Mouse (Mus musculus) intestine, embryonic 15.5 days (tissue): Measurements from ENCODE around the gene Sirt6. TPM values are rescaled to one million over a fixed set of nuclear protein-coding genes. Genes with fewer than 3 reads are reported as not detected.
"Not testable (repeated sequence)": the region's sequence is repeated elsewhere in the genome, so short reads cannot be mapped to it uniquely, and the experiment has no call there.

Experiments
- ATAC-seq: fragments of 200-750 bp; cut with Nextera tagmentation; 2 replicates; pipeline ENCODE4 v1.8.0; 2017; ENCODE audit warnings: moderate TSS enrichment, moderate library complexity
- H3K27ac ChIP-seq: fragments of 300-500 bp; sonication (generic); 2 replicates; pipeline ENCODE4 v1.5.1; 2015; ENCODE audit warnings: mild to moderate bottlenecking, inconsistent platforms
- H3K27me3 ChIP-seq: fragments of 300-500 bp; sonication (generic); replicated peaks from 2 replicates; pipeline ENCODE4 v1.6.1; 2015; ENCODE audit warnings: inconsistent platforms
- H3K36me3 ChIP-seq: fragments of 300-500 bp; sonication (generic); 2 replicates; pipeline ENCODE4 v1.6.1; 2015; ENCODE audit warnings: inconsistent platforms
- H3K4me1 ChIP-seq: fragments of 300-500 bp; sonication (generic); replicated peaks from 2 replicates; pipeline ENCODE4 v1.6.1; 2015; ENCODE audit warnings: inconsistent platforms
- H3K4me2 ChIP-seq: fragments of 300-500 bp; sonication (generic); replicated peaks from 2 replicates; pipeline ENCODE4 v1.6.1; 2015; ENCODE audit warnings: mild to moderate bottlenecking, inconsistent platforms
- H3K4me3 ChIP-seq: fragments of 300-500 bp; sonication (generic); replicated peaks from 2 replicates; pipeline ENCODE4 v1.5.1; 2015; ENCODE audit warnings: inconsistent platforms
- H3K9ac ChIP-seq: fragments of 300-500 bp; sonication (generic); 2 replicates; pipeline ENCODE4 v1.6.1; 2015; ENCODE audit warnings: inconsistent platforms
- H3K9me3 ChIP-seq: fragments of 300-500 bp; sonication (generic); 2 replicates; pipeline ENCODE4 v1.6.1; 2016; ENCODE audit warnings: inconsistent platforms
- WGBS: fragments of 180-500 bp; shearing (Covaris S2); methylation state at CpG from one replicate; pipeline ENCODE4 v1.1.7; 2015; 5-methylcytosine and 5-hydroxymethylcytosine counted together
- polyA plus RNA-seq: library from polyadenylated mRNA; unstranded; fragments of >200 nt; fragmentation: Nextera tagmentation; extraction: Ambion mirVana; gene quantifications from 2 replicates; pipeline ENCODE4 v1.2.1, GENCODE M21; 2015

The Sirt6 gene
- polyA plus RNA-seq, 1 experiment from 2014 or later = 28.9 TPM

GRCm38 (mm10) chr10:81641978-81642647, 14.5 kb upstream of the Sirt6 start:
- peaks cover 24% of the 10 kb centered on the region for H3K4me1 ChIP-seq
- H3K4me2 ChIP-seq = peak overlapping the region; percentile 91
- H3K4me3 ChIP-seq = peak overlapping the region; percentile 82

DNA sequence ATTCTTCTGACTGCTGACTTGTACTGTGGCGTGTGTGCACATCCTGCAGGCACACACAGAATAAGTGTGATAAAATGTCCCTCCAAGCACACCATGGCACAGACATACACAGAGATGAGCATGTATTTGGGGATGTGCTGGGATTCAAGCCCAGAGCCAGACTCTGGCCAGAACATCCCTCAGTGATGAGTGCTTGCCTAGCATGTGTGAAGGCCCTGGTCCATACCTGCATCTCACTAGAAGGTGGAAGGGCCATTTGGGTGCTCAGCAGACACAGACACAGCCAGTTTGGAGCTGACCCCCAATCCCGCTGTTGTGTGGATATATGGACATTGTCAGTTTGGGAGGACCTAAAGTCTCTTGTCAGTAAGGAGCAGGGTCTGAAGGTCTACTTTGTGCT, 14.0 kb upstream of the Sirt6 start:
- Histone ChIP-seq H3K9ac (no peak overlapping the region), H3K27ac (no peak overlapping the region), H3K4me2 (0 out of 2 replicates have a peak overlapping the region, but pooled peaks have one; percentile 91), H3K27me3 (no peaks in the 10 kb centered on the region), H3K9me3 (no peaks in the 10 kb centered on the region), H3K36me3 (no peaks in the 10 kb centered on the region), H3K4me3 (no peak overlapping the region), H3K4me1 (peaks cover 24% of the 10 kb centered on the region)
- WGBS = 86% methylated on average over 2 of the region's 2 CpGs
- ATAC-seq = no peak

More at GRCm38 (mm10) chr10:81641978-81642647, 14.5 kb upstream of the Sirt6 start:
- no peak for ATAC-seq
- H3K27ac ChIP-seq = no peak overlapping the region
- no peaks in the 10 kb centered on the region for H3K9me3 ChIP-seq
- H3K9ac ChIP-seq = peak overlapping the region; percentile 99
- 72% methylated on average over 8 of the region's 8 CpGs for WGBS
- H3K36me3 ChIP-seq = no peaks in the 10 kb centered on the region
- H3K27me3 ChIP-seq = no peaks in the 10 kb centered on the region

- not testable (repeated sequence) for H3K9ac ChIP-seq, H3K27me3 ChIP-seq, H3K9me3 ChIP-seq, H3K4me3 ChIP-seq, ATAC-seq, H3K36me3 ChIP-seq, H3K27ac ChIP-seq, H3K4me2 ChIP-seq
- peaks cover 24% of the 10 kb centered on the region for H3K4me1 ChIP-seq
- WGBS = 33% methylated on average over 4 of the region's 4 CpGs
These were observed 13.2 kb upstream of the Sirt6 start for GRCm38 (mm10) chr10:81640825-81641224.

DNA sequence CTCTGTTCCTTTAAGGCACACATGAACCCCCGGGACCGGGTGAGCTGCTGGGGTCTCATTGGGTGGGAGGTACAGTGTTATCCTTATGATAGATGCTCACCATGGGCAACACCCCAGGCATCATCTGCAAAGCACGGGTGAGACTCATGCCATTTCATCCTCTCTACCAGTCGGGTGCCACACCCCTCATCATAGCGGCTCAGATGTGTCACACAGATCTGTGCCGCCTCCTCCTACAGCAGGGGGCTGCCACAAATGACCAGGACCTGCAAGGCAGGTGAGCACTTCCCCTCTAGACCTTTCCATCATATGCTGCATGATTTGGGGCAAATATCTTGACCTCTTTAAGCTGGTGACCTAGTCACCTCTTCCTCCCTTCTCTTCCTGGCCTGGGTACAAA, 10.5 kb upstream of the Sirt6 start:
- peaks cover 26% of the 10 kb centered on the region for H3K4me1 ChIP-seq
- no peaks in the 10 kb centered on the region for H3K9me3 ChIP-seq
- ATAC-seq = no peak
- no peaks in the 10 kb centered on the region for H3K36me3 ChIP-seq
- H3K4me3 ChIP-seq = no peak overlapping the region
- no peaks in the 10 kb centered on the region for H3K27me3 ChIP-seq
- H3K4me2 ChIP-seq = no peak overlapping the region
- 76% methylated on average over 6 of the region's 6 CpGs for WGBS
- no peak overlapping the region for H3K9ac ChIP-seq
- H3K27ac ChIP-seq = no peak overlapping the region

DNA sequence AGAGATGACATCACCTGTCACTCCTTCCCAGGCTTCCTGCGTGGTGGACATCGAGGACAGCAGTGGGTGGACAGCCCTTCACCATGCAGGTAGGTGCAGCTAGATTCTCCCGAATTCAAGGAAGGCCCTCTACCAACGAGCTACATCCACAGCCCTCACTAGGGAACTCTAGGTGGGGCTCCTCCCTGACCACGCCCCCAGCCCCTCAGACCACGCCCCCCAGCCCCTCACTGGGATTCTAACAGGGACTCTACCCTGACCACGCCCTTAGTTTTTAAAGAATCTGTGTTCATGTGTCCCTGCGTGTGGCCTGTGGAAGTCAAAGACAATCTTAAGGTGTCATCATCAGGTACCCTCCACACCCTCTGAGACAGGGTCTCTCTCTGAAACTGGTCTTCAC, 8.7 kb upstream of the Sirt6 start:
- H3K9ac ChIP-seq = no peak overlapping the region
- no peaks in the 10 kb centered on the region for H3K9me3 ChIP-seq
- H3K27ac ChIP-seq = no peak overlapping the region
- peaks cover 11% of the 10 kb centered on the region for H3K4me1 ChIP-seq
- no peak for ATAC-seq
- H3K4me2 ChIP-seq = no peak overlapping the region
- no peak overlapping the region for H3K4me3 ChIP-seq
- 22% methylated on average over 8 of the region's 8 CpGs for whole genome bisulfite sequencing
- no peaks in the 10 kb centered on the region for H3K36me3 ChIP-seq
- H3K27me3 ChIP-seq = no peaks in the 10 kb centered on the region

- H3K9ac ChIP-seq = peak overlapping the region; percentile 59
- H3K4me1 ChIP-seq = peaks cover 9% of the 10 kb centered on the region
- no peaks in the 10 kb centered on the region for H3K9me3 ChIP-seq
- H3K27me3 ChIP-seq = no peaks in the 10 kb centered on the region
- peak overlapping the region; percentile 89 for H3K4me2 ChIP-seq
- WGBS = 4% methylated on average over 37 of the region's 37 CpGs
- peak overlapping the region; percentile 64 for H3K27ac ChIP-seq
- peak overlapping the region; percentile 52 for H3K4me3 ChIP-seq
- H3K36me3 ChIP-seq = no peaks in the 10 kb centered on the region
- ATAC-seq = peak; percentile 95
These were observed 5.9 kb upstream of the Sirt6 start for GRCm38 (mm10) chr10:81633253-81634099.

- WGBS = 77% methylated on average over 16 of the region's 16 CpGs
- Histone ChIP-seq H3K27me3 (no peaks in the 10 kb centered on the region), H3K9ac (peak within 1 kb of the TSS; percentile 66), H3K27ac (peak within 1 kb of the TSS; percentile 83), H3K4me1 (peaks cover 15% of the 10 kb centered on the region), H3K4me3 (peak within 1 kb of the TSS; percentile 66), H3K36me3 (peaks cover 4% of the 10 kb centered on the region; the same call in 1 of the 2 replicates), H3K9me3 (no peaks in the 10 kb centered on the region), H3K4me2 (peak within 1 kb of the TSS; percentile 79)
- no peak for ATAC-seq
These were observed 793 bp upstream of the Sirt6 start, which contains the start of gene Ankrd24 for GRCm38 (mm10) chr10:81628390-81628789. TSS of gene Ankrd24 (plus strand) at chr10:81628540.

- Histone ChIP-seq H3K9me3 (no peaks in the 10 kb centered on the region), H3K4me1 (peaks cover 15% of the 10 kb centered on the region), H3K27me3 (no peaks in the 10 kb centered on the region), H3K36me3 (peaks cover 4% of the 10 kb centered on the region; the same call in 1 of the 2 replicates), H3K4me3 (peak overlapping the region; percentile 66), H3K27ac (peak overlapping the region; percentile 83), H3K9ac (peak overlapping the region; percentile 66), H3K4me2 (peak overlapping the region; percentile 79)
- WGBS = 43% methylated on average over 7 of the region's 7 CpGs
- peak; percentile 29 for ATAC-seq
These were observed 231 bp upstream of the Sirt6 start for GRCm38 (mm10) chr10:81627836-81628220.

DNA sequence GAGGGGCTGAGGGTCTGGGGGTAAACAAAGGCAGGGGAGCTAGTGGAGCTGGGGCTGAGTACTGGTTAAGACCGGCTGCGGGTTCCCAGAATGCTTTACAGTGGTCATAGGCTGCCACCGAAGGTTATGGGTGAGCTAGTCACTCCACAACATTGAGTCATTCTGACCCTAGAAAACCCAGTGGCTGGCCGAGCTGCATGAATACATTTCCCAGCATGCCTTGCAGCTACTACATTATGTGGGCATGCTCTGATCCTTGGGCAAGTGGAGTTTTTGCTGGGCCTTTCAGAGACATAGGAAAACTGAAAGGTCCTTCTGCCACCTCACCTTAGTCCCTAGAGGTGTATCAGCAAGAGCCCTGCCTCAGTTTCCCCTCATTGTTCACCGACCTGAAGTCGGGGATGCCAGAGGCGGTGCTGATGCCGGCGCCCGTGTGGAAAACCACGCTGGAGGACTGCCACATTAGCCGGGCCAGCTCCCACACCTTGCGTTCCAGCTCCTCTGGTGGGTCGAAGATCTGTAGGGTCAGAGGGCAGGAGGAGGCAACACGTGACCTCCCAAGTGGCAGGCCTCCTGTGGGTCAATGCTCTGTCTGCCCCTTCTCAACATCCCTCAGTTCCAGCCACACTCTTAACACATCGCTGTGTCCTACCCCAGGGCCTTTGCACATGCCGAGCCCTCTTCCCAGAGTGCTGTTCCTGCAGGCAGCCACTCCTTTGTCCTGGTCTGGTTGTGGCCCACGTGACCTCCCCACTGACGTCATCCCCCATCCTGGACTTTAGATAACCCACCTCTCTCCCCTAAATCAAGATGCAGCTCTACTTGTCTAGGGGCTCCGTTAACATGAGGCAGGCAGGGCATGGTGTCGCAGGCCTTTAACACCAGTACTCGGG, 1.2 kb downstream of the Sirt6 start:
- peak; percentile 7 for ATAC-seq
- H3K4me1 ChIP-seq = peaks cover 15% of the 10 kb centered on the region
- WGBS = 84% methylated on average over 22 of the region's 22 CpGs

DNA sequence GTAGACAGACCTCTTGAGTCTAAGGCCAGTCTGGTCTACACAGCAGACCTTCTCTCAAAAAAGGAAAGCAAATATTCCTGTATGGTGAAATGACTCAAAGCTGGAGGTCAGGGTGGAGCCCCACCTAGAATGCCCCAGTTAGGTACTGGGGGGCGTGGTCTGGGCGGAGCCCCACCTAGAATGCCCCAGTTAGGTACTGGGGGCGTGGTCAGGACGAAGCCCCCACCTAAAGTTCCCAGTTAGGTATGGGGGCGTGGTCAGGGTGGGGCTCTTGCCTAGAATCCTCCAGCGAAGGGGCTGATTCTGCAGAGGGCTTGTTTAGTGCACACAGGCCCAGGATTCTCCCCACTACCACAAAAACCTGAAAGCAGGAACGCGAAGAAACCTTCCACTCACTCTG, 4.2 kb downstream of the Sirt6 start:
- no peak overlapping the region for H3K4me2 ChIP-seq

More for the DNA sequence above, 1.2 kb downstream of the Sirt6 start:
- Histone ChIP-seq H3K36me3 (peaks cover 14% of the 10 kb centered on the region), H3K4me3 (peak overlapping the region; percentile 66), H3K27ac (peak overlapping the region; percentile 83; the same call in 1 of the 2 replicates), H3K4me2 (peak overlapping the region; percentile 79), H3K9ac (peak overlapping the region; percentile 66), H3K27me3 (no peaks in the 10 kb centered on the region), H3K9me3 (no peaks in the 10 kb centered on the region)

DNA sequence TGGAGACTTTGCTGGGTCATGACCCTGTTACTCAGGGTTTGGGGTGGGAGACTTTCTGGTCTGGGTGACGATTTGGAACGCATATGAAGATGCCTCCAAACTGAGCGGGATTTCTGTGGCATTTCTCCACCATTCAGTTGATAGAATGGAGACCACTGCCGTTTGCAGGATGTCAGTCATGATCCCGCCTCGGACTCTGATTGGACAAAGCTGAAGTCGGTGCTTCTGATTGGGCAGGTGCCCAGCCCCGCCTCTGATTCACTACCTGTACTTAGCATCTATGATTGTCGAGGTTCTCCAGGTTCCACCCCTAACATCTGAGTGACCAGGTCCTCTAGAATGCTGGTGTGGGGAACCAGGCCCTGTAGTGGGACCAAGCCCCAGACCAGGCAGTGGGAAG, 6.8 kb downstream of the Sirt6 start:
- Histone ChIP-seq H3K4me2 (no peak overlapping the region), H3K9me3 (no peaks in the 10 kb centered on the region), H3K9ac (no peak overlapping the region), H3K4me1 (no peaks in the 10 kb centered on the region), H3K27me3 (no peaks in the 10 kb centered on the region), H3K4me3 (no peak overlapping the region), H3K36me3 (peaks cover 14% of the 10 kb centered on the region), H3K27ac (no peak overlapping the region)
- WGBS = 61% methylated on average over 9 of the region's 9 CpGs
- ATAC-seq = no peak

More for the DNA sequence above, 4.2 kb downstream of the Sirt6 start:
- no peak overlapping the region for H3K4me3 ChIP-seq
- H3K27me3 ChIP-seq = no peaks in the 10 kb centered on the region
- ATAC-seq = peak; percentile 12; the same call in 1 of the 2 replicates
- peaks cover 15% of the 10 kb centered on the region for H3K4me1 ChIP-seq
- H3K9me3 ChIP-seq = no peaks in the 10 kb centered on the region
- 46% methylated on average over 8 of the region's 8 CpGs for whole genome bisulfite sequencing
- no peak overlapping the region for H3K27ac ChIP-seq
- peaks cover 14% of the 10 kb centered on the region for H3K36me3 ChIP-seq
- no peak overlapping the region for H3K9ac ChIP-seq

DNA sequence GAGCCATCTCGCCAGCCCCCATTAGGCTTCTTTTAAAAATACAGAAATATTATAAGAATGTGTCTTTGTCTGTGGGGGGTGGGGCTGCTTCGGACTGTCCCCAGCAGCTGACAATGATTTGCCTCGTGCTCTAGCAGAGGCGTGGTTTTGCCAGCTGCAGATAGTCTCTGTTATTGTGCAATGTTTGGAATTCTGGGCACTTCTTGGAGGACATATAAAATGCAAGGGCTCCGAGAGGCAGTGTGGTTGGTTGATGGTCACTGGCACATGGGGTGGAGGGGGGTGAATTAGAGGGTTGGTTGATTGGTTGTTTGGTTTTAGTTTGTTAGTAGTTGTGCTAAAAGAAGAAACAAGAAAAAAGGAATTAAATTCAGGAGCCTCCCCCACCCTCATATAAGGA, 7.6 kb downstream of the Sirt6 start:
- no peak overlapping the region for H3K4me2 ChIP-seq
- no peak overlapping the region for H3K4me3 ChIP-seq
- no peak overlapping the region for H3K9ac ChIP-seq
- no peaks in the 10 kb centered on the region for H3K27me3 ChIP-seq
- no peak overlapping the region for H3K27ac ChIP-seq
- ATAC-seq = no peak
- no peaks in the 10 kb centered on the region for H3K4me1 ChIP-seq
- H3K9me3 ChIP-seq = no peaks in the 10 kb centered on the region
- WGBS = 80% methylated on average over 5 of the region's 5 CpGs
- H3K36me3 ChIP-seq = peaks cover 14% of the 10 kb centered on the region
